Mouse (Mus musculus) midbrain, embryonic 13.5 days (tissue): Measurements from ENCODE around the gene Rasgef1c. TPM values are rescaled to one million over a fixed set of nuclear protein-coding genes. Genes with fewer than 3 reads are reported as not detected.

Experiments used
- ATAC-seq: fragments of 200-750 bp; cut with Nextera tagmentation; 2 replicates; pipeline ENCODE4 v1.8.0; 2017; ENCODE audit warnings: mild to moderate bottlenecking, moderate TSS enrichment, moderate library complexity
- H3K27ac ChIP-seq: fragments of 300-500 bp; sonication (generic); 2 replicates; pipeline ENCODE4 v1.5.1; 2015; ENCODE audit warnings: inconsistent platforms, mild to moderate bottlenecking, moderate library complexity
- H3K27me3 ChIP-seq: fragments of 300-500 bp; sonication (generic); 2 replicates; pipeline ENCODE4 v1.6.1; 2015; ENCODE audit warnings: mild to moderate bottlenecking, inconsistent platforms
- H3K36me3 ChIP-seq: fragments of 300-500 bp; sonication (generic); 2 replicates; pipeline ENCODE4 v1.6.1; 2015; ENCODE audit warnings: mild to moderate bottlenecking, inconsistent platforms
- H3K4me1 ChIP-seq: fragments of 300-500 bp; sonication (generic); replicated peaks from 2 replicates; pipeline ENCODE4 v1.6.1; 2015; ENCODE audit warnings: inconsistent platforms
- H3K4me2 ChIP-seq: fragments of 300-500 bp; sonication (generic); replicated peaks from 2 replicates; pipeline ENCODE4 v1.6.1; 2015; ENCODE audit warnings: moderate library complexity, mild to moderate bottlenecking, inconsistent platforms
- H3K4me3 ChIP-seq: fragments of 300-500 bp; sonication (generic); replicated peaks from 2 replicates; pipeline ENCODE4 v1.5.1; 2015; ENCODE audit warnings: mild to moderate bottlenecking, inconsistent platforms
- H3K9ac ChIP-seq: fragments of 300-500 bp; sonication (generic); replicated peaks from 2 replicates; pipeline ENCODE4 v1.6.1; 2015; ENCODE audit warnings: mild to moderate bottlenecking, inconsistent platforms
- H3K9me3 ChIP-seq: fragments of 300-500 bp; sonication (generic); 2 replicates; pipeline ENCODE4 v1.6.1; 2016; ENCODE audit warnings: mild to moderate bottlenecking, inconsistent platforms
- WGBS: fragments of 180-500 bp; shearing (Covaris S2); methylation state at CpG from one replicate; pipeline ENCODE4 v1.1.7; 2015; 5-methylcytosine and 5-hydroxymethylcytosine counted together
- microRNA-seq: library from miRNA; unstranded; fragments of <30 nt; microRNA quantifications from one replicate; pipeline ENCODE4, GENCODE M21; 2016
- polyA plus RNA-seq: library from polyadenylated mRNA; unstranded; fragments of >200 nt; fragmentation: Nextera tagmentation; extraction: Ambion mirVana; gene quantifications from 2 replicates; pipeline ENCODE4 v1.2.1, GENCODE M21; 2015

Rasgef1c gene
- polyA plus RNA-seq, 1 experiment from 2014 or later: 8.2 TPM

DNA sequence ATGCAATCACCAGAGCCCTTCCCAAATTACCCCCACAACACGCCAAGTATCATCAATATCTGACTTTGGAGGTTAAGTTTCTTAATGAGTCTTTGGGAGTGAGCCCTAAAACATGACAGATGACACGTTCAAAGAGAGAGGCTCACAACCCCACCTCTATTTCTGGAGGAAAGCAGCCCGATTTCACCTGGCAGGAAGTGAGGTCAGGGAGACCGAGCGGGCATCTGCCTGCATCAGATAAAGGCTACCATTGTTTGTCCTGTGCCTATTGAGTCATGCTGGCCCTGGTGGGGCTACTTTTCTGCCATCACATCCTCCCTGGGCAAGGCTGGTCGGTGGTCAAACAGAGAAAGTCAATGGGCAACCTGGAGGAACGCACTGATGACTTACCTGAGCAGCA is 115.9 kb downstream of the Rasgef1c start:
- 93% methylated on average over 7 of the region's 7 CpGs for WGBS
- Histone ChIP-seq H3K27ac (no peak overlapping the region), H3K9me3 (no peaks in the 10 kb centered on the region), H3K36me3 (no peaks in the 10 kb centered on the region), H3K4me2 (no peak overlapping the region), H3K4me3 (no peak overlapping the region), H3K4me1 (no peaks in the 10 kb centered on the region), H3K9ac (no peak overlapping the region), H3K27me3 (no peaks in the 10 kb centered on the region)
- no peak for ATAC-seq

DNA sequence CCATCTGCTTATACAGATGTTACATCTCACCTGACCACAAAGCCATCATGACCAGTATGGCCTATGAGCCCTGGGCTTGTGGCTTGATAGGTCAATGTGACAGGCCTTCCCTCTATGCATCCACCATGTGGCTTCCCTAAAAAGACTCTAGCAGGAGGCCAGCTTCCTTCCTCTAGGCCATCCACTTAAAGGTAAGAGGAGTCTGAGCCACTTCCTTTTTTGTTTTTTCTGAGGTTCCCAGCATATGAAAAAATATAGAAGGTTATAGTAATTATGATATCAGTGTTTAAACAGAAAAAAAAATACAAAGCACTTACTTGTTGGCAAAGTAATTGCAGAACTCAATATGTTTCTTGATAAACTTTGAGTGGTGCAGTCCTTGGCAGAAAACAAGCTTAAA is 117.2 kb downstream of the Rasgef1c start:
- Histone ChIP-seq H3K27ac (no peak overlapping the region), H3K9me3 (no peaks in the 10 kb centered on the region), H3K4me2 (no peak overlapping the region), H3K36me3 (no peaks in the 10 kb centered on the region), H3K27me3 (peaks cover 10% of the 10 kb centered on the region; the same call in 1 of the 2 replicates), H3K4me3 (no peak overlapping the region), H3K9ac (no peak overlapping the region), H3K4me1 (no peaks in the 10 kb centered on the region)
- no peak for ATAC-seq

DNA sequence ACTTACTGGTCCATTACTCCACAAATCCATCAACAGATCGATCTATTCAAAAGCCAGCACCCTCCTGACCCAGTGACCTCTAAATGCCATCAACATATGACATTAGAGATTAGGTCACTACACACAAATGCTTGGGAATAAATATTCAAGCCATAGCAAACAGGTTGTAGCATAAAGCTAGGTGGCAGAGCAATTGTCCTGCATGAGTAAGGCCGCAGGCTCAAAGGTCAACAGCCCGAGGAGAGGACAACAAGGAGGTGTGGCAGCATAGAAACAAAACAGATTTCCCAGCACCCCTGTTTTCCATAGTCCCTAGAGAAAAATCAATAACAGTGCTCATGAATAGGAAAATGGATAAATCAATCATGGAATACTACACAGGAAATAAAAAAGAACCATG is 120.5 kb downstream of the Rasgef1c start:
- 72% methylated on average over 3 of the region's 3 CpGs for WGBS
- no peaks in the 10 kb centered on the region for H3K36me3 ChIP-seq
- H3K4me1 ChIP-seq: peaks cover 11% of the 10 kb centered on the region
- peaks cover 12% of the 10 kb centered on the region; the same call in 1 of the 2 replicates for H3K27me3 ChIP-seq
- H3K27ac ChIP-seq: no peak overlapping the region
- no peak for ATAC-seq
- H3K4me2 ChIP-seq: no peak overlapping the region
- no peak overlapping the region for H3K9ac ChIP-seq
- no peaks in the 10 kb centered on the region for H3K9me3 ChIP-seq
- no peak overlapping the region for H3K4me3 ChIP-seq

DNA sequence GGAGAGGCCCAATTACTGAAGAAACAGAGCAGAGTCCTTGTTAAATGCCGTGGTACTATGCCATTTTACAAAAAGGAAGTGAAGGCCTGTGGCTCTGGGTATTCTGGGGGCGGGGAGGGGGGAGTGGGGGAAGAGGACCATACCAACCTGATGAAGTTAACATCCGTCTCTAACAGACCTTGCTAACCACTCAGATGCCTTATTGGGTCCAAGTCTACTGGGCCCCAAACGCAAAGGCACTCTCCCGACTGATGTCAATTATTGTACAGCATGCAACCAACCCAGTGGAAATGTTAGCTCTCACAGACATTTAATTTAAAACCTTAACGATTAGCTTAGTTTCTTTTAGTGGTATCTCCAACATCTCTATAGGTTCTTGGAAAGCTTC is 122.8 kb downstream of the Rasgef1c start:
- Histone ChIP-seq H3K4me1 (peaks cover 35% of the 10 kb centered on the region), H3K9ac (peak overlapping the region; percentile 98; the same call in 1 of the 2 replicates), H3K9me3 (no peaks in the 10 kb centered on the region), H3K4me2 (peak overlapping the region; percentile 68), H3K27ac (peak overlapping the region; percentile 96), H3K27me3 (peaks cover 12% of the 10 kb centered on the region; the same call in 1 of the 2 replicates), H3K36me3 (no peaks in the 10 kb centered on the region), H3K4me3 (peak overlapping the region; percentile 96)
- peak; percentile 52 for ATAC-seq
- WGBS: 71% methylated on average over 6 of the region's 6 CpGs

DNA sequence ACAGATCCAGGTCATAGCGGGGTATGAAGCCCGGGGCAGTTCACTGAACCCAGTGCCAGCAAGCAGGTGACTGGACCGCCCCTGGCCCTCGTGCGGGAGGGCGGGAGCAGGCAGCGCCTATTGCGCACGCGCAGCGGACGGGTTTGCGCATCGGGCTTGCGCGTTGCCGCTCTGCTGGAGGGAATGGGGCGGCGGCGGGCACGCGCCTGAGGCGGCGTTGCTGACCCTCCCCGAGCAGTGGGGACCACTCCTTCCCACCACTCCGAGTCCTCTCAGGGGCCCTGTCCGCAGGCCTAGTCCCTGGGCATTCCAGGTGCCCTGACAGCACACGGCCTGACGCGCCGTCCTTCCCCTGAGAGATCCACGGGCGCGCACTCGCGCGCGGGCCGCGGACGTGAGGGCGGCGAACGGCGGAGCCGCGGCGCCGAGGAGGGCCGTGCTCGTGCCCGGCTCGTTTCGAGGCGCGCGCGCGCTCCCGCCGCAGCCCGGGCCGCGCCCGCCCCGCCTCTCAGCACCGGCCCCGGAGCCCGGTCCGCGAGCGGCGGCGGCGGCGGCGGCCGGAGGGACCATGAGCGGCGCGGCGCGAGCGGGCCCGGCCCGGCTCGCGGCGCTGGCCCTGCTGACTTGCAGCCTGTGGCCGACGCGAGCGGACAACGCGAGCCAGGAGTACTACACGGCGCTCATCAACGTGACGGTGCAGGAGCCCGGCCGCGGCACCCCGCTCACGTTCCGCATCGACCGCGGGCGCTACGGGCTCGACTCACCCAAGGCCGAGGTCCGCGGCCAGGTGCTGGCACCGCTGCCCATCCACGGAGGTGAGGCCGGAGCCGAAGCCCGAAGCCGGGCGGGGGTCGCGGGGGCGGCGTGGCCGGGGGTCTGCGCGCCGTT is 123.4 kb downstream of the Rasgef1c start, which contains the start of gene Rnf130:
TSS of gene Rnf130 (plus strand) at position 514 of the 888 bp plus-strand sequence.
- peak; percentile 94 for ATAC-seq
- peak within 1 kb of the TSS; percentile 98 for H3K9ac ChIP-seq
- peak within 1 kb of the TSS; percentile 96 for H3K4me3 ChIP-seq
- H3K9me3 ChIP-seq: no peaks in the 10 kb centered on the region
- peak within 1 kb of the TSS; percentile 68 for H3K4me2 ChIP-seq
- peak within 1 kb of the TSS; percentile 96 for H3K27ac ChIP-seq
- peaks cover 12% of the 10 kb centered on the region; the same call in 1 of the 2 replicates for H3K27me3 ChIP-seq
- H3K36me3 ChIP-seq: no peaks in the 10 kb centered on the region
- WGBS: under 1% methylated on average over 94 of the region's 129 CpGs
- peaks cover 39% of the 10 kb centered on the region for H3K4me1 ChIP-seq

DNA sequence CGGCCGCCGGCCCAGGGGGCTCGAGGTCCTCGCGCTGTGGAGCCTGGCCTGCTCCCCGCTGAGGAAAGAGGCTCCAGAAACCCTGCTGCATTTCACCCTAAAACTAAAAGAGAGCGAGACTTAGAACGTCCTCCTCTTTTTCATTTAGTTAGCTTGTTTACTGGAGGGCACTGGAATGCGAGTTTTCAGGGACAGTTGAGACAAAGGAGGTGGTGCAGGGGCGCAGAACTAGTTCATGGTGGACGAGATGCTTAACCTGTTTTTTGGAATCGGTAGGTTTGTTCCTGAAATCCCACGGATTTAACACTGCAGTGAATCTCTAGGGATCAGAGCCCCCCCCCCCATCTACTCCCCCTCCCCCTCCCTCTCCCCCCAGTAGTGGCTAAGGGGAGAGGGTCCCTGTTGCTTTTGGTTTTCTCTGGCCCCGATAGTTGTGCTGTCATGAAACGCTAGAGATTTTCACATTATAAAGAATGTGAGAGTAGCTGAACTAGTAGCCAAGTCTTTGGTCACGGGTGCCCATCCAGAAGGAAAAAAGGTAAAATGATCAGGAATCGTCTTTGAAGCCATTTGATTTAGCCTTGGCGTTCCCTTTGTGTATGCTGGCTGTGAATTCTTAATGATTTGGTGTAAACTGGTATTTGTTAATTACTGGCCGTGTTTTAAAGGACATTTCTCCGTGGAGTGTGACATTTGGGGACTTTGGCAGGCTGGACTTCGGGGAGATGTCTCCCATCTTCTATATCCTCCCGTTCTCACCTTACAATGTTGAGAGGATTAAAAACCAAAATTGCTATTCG is 124.3 kb downstream of the Rasgef1c start:
- H3K9ac ChIP-seq: peak overlapping the region; percentile 98
- H3K27ac ChIP-seq: peak overlapping the region; percentile 96
- no peaks in the 10 kb centered on the region for H3K36me3 ChIP-seq
- peak overlapping the region; percentile 96 for H3K4me3 ChIP-seq
- H3K9me3 ChIP-seq: no peaks in the 10 kb centered on the region
- peaks cover 39% of the 10 kb centered on the region for H3K4me1 ChIP-seq
- H3K4me2 ChIP-seq: peak overlapping the region; percentile 68
- H3K27me3 ChIP-seq: peaks cover 12% of the 10 kb centered on the region; the same call in 1 of the 2 replicates
- WGBS: 3% methylated on average over 24 of the region's 24 CpGs
- no peak for ATAC-seq

DNA sequence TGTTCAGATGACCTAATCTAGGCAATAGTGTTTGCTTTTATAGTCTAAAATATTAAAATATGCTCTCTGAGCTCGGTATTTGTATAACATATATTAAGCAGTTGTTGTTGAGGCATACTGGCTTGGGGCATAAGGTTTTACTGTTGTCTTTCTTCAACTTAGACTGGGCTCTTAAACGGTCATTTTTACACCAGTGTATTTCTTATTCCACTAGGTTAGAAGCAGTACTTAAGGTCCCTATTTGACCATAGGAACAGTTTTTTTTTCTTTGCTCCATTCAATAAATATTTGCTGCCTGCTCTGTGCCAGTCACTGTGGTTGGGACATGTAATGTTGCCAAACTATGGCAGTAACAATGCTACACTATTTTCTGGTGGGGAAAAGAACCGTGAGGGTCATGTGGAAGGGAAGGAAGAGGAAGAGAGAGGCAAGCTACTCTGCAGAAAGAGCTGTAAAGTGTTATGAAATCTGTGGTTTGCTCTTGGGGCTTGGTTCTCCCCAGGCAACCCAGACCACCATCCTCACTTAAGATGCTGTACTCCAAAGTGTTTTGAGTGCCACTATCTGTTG is 125.0 kb downstream of the Rasgef1c start:
- 25% methylated on average over 3 of the region's 3 CpGs for WGBS
- H3K4me3 ChIP-seq: peak overlapping the region; percentile 96
- H3K9ac ChIP-seq: peak overlapping the region; percentile 98
- H3K4me2 ChIP-seq: peak overlapping the region; percentile 68
- H3K27ac ChIP-seq: no peak overlapping the region
- H3K36me3 ChIP-seq: no peaks in the 10 kb centered on the region
- H3K9me3 ChIP-seq: no peaks in the 10 kb centered on the region
- H3K4me1 ChIP-seq: peaks cover 42% of the 10 kb centered on the region
- H3K27me3 ChIP-seq: peaks cover 12% of the 10 kb centered on the region; the same call in 1 of the 2 replicates
- no peak for ATAC-seq

DNA sequence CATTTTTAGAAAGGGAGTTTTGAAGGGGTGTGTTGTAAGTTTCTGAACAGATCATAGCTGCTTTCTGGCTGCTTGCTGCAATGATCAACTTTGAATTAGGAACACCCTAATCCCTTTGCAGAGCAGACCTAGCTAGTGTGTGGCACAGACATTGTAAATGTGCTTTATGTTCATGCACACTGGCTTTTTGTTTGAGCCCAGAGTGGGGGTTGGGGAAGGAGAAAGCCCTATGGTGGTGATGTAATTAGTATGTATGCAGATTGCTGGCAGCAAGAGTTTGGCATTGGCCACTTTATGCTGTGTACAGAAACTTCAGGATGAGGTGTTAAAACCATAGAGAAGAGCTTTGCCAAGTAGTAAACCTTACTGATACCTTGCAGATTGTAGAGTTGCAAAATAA is 126.8 kb downstream of the Rasgef1c start:
- no peaks in the 10 kb centered on the region for H3K36me3 ChIP-seq
- no peak overlapping the region for H3K4me3 ChIP-seq
- H3K27ac ChIP-seq: 0 out of 2 replicates have a peak overlapping the region, but pooled peaks have one; percentile 27
- H3K4me1 ChIP-seq: peaks cover 52% of the 10 kb centered on the region
- H3K9me3 ChIP-seq: no peaks in the 10 kb centered on the region
- H3K4me2 ChIP-seq: peak overlapping the region; percentile 68
- H3K27me3 ChIP-seq: peaks cover 6% of the 10 kb centered on the region; the same call in 1 of the 2 replicates
- H3K9ac ChIP-seq: no peak overlapping the region; the same call in 1 of the 2 replicates
- no peak for ATAC-seq

Small RNAs within 50 kb of the gene (microRNA-seq; reads per million reads assigned to microRNA genes)
- not detected for gene Gm23492

Other genes with a start within 250 kb of the Rasgef1c start
- not detected in 2 replicates for gene Scgb3a1, start 238.2 kb upstream of the Rasgef1c start, polyA plus RNA-seq
- gene Cnot6, start 189.1 kb upstream of the Rasgef1c start, polyA plus RNA-seq: 65.6 and 65.8 TPM in 2 replicates
- gene Gfpt2, start 107.7 kb upstream of the Rasgef1c start, polyA plus RNA-seq: 3.9 and 4.6 TPM in 2 replicates
- gene Mapk9, start 55.1 kb upstream of the Rasgef1c start, polyA plus RNA-seq: 43.5 and 49.1 TPM in 2 replicates
- 57.9 and 59.0 TPM in 2 replicates for gene Rnf130, start 123.5 kb downstream of the Rasgef1c start, polyA plus RNA-seq
- gene Tbc1d9b, start 229.6 kb downstream of the Rasgef1c start, polyA plus RNA-seq: 36.8 and 39.9 TPM in 2 replicates